Mouse (Mus musculus): ENCODE results near the gene Trio. TPM values are rescaled to one million over a fixed set of nuclear protein-coding genes. Genes with fewer than 3 reads are reported as not detected.
"Not testable (repeated sequence)": the region's sequence is repeated elsewhere in the genome, so short reads cannot be mapped to it uniquely, and the experiment has no call there.

The Trio gene
- polyA plus RNA-seq, 3 experiments from 2014 or later = 3.1 to 9.4 (median 9.0) TPM

DNA sequence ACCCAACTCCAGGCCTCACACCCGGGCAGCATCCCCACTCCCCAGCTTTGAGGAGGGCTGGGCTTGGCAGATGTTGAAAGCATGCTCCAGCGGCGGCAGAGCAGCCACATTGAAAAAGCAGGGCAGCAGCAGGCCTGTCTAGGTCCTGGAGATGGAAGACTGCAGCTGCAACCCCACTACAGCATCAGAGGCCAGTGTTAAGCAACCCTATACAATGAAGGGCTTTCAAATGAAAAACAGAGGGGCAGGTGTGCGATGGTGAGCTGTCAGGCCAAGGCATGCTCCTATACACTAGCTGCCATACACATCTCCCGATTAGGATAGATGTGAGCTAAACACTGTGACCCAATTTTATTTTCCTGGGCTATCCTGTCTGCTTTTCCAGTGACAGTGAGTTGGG is 265.8 kb downstream of the Trio start:
- no peak for ATAC-seq

DNA sequence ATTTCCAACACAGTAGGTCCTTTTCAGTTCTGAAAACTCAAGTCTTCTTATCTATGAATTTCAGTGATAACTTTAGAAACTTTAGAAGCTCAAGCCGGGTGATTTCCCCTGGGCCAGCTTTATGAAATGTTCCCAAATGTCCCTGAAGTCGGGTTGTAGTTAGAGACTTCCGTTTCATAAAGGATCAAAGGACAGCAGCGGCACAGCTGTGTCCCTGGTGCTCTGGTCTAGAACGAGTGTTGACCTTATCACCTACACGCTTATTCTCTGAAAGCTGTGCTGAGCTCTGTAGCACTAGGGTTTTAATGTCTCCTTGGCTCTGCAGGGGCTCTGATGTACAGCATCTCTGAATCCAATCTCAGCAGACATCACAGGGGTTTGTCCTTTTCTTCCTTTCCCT is 267.0 kb downstream of the Trio start:
- ATAC-seq = no peak

DNA sequence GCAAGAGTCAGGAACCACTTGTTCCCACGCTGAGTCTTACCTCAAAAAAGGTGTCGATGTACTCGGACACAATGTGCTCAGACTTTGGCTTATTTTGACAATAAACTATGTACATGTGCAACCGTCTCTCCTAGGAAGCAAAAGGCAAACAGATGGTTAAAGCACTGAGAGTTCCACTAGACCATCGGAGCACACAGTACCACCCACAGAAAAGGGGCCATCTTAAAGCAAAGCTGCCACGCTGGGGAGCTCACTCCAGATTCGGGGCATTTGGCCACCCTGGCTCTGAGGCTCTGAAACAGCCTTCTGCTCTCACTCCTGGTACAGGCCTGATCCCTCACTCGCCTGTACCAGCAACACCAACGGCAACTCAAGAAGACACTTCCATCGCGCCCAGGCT is 269.2 kb downstream of the Trio start:
- ATAC-seq = no peak

DNA sequence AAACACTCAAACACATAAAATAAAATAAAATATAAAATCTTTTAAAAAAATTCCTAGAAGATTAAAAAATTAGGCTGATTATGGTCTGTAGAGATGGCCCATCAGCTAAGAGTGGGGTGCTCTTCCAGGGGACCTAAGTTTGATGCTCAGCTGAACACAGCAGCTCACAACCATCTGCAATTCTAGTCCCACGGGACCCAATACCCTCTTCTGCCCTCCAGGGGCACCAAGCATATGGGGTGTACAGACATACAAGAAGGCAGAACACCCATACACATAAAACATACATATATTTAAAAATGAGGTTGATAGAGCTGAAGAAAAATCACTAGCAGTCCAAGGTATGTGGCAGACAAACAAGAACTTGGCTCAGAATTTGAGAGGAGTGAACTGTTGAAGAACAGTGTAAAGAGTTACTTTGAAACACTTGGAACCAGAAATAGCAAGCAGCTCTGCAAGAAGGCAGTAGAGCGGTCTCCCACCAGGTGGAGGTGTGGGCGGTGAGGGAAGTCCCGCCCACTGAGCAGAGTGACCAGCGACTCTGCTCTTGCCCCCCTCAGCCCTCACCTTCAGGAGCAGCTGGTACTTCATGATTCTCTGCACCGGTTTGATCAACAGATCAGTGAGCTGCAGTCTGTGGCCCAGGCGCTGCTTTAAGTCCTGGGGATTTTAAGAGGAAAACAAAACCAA is 270.9 kb downstream of the Trio start:
- ATAC-seq = no peak

GRCm38 (mm10) chr15:27753923-27754322 is 271.7 kb downstream of the Trio start:
- ATAC-seq = no peak

GRCm38 (mm10) chr15:27752677-27753342 is 272.8 kb downstream of the Trio start:
- no peak for ATAC-seq

- ATAC-seq = peak; percentile 88
Measured at GRCm38 (mm10) chr15:27751612-27752405, 273.8 kb downstream of the Trio start.

- ATAC-seq = no peak
Measured at GRCm38 (mm10) chr15:27748739-27749138, 276.9 kb downstream of the Trio start.

DNA sequence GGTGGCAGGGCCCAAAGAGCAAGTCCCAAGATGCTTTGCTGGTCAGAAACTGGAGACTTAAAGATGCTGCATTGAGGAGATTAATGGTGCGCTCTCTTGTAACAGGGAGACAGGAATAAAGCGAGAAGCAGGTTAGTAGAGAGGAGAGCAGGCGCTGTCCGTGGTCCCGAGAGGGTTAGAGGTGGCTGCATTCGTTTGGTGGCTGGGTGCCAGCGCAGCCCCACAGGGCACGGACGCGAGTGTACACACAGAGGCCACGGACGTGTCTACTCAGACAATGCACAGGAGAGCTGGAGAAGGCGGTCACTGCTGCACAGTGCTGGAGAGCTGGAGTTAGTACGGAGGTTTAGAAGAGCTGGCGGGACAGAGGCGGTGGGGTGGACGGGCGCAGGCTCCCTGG is 278.1 kb downstream of the Trio start:
- ATAC-seq = no peak

GRCm38 (mm10) chr15:27744995-27745394 is 280.7 kb downstream of the Trio start:
- ATAC-seq = no peak

DNA sequence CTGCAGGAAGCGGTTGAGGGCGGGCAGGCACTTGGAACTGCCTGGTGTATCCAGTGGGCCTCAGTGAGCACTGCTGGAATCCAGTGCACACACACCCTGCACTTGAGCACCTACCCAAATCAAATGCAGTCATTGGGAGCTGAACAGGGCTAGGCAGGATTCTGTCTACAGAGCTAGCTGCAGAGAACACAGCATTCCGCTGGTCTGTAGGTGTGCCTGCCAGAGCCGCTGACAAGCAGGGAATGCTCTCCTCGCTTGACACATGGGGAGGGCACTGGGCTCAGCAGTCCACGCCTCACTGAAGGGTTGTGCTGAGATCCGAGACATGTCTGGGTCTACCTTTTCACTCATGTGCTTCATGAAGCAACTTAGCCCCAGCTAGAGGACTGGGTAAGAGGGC is 285.6 kb downstream of the Trio start:
- ATAC-seq = no peak

GRCm38 (mm10) chr15:27731818-27732217 is 293.8 kb downstream of the Trio start:
- no peak for ATAC-seq

- peak; percentile 46 for ATAC-seq
Measured at GRCm38 (mm10) chr15:27726228-27726627, 299.4 kb downstream of the Trio start.

GRCm38 (mm10) chr15:27724796-27725680 is 300.6 kb downstream of the Trio start:
- peak; percentile 32 for ATAC-seq

DNA sequence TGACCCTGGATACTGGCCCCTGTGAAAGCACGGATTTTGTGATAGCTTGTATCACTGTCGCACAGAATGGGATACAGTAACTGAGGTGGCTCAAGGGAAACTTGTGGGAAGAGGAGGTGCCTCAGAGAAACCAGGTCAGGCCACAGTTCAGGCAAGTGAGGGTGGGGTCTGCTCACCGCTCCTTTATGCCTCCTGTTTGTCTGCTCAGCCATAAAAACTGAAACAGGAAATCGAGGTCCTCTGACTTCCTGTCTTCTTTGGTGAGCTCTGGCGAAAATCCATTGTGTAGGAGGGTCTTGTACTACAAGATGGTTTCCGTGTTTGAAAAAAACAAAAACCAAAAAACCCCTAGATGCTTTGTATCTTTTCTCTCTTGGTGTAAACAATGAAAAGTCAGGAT is 301.4 kb downstream of the Trio start:
- peak; percentile 78 for ATAC-seq

GRCm38 (mm10) chr15:27723746-27724145 is 301.9 kb downstream of the Trio start:
- no peak for ATAC-seq

GRCm38 (mm10) chr15:27720297-27720696 is 305.4 kb downstream of the Trio start:
- ATAC-seq = not testable (repeated sequence)

DNA sequence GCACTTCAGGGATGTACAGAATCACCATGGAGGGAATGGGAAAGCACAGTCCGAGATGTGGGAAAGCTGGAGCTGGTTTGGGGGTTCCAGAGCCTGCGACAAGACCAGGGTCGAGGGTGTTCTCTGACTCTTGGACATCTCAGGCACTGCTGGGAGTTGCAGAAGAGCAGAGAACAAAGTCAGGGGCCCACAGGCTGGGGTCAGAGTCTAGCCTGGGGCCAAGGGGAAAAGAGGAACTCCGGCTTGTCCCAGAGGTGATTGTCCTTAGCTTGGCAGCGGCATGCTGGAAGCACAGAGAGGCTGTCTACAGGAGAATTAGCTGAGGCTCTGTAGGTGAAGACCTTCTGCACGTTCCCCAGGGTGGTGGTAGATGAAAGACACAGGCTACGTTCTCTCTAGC is 307.0 kb downstream of the Trio start:
- no peak for ATAC-seq

DNA sequence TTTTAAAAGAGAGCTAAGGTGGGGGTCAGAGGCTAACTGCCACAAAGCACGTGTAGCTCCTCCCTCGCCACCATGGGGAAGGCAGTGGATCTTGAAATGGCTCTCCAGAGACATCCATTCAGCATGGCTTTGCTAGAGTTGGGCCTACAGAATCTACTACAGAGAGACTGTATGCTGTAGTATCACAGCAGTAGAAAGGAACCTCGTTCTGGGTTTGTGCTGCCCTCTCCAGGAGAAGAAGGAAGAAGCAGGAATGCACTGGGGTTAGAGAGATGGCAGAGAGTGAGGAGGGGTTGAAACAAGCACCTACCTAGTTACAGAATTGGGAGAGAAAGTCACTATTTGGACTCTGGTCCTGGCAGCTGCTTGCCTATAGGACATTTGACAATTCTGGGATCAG is 310.3 kb downstream of the Trio start:
- ATAC-seq = peak; percentile 99

DNA sequence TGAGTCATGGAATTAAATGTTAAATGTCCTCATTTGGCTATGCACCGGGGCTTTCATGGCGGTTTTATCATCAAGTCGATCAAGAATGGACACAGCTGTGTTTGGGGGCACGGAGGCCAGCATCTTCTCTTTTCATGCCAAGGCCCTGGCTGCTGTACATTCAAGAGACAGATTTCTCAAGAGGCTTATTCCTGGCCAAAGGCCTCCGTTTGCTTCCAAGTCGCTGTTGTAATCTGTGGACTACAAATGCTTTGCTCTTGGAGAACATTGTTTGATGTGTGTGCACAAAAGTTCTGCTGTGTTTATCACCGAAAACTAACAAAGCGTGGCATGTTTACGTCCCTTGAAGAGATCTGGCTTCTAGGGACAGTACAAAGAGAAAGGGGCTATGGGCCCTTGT is 314.9 kb downstream of the Trio start:
- no peak for ATAC-seq

- peak; percentile 65 for ATAC-seq
Measured at GRCm38 (mm10) chr15:27708968-27709612, 316.6 kb downstream of the Trio start.

- ATAC-seq = no peak
Measured at GRCm38 (mm10) chr15:27708499-27708898, 317.1 kb downstream of the Trio start.
